Mouse (Mus musculus) heart, embryonic 12.5 days (tissue): ENCODE data around the gene Ntng1. TPM values are rescaled to one million over a fixed set of nuclear protein-coding genes. Genes with fewer than 3 reads are reported as not detected.
A peak's percentile ranks its signal among the peaks of the same experiment; 100 is the strongest.

Source experiments
- ATAC-seq: fragments of 200-750 bp; cut with Nextera tagmentation; 2 replicates; pipeline ENCODE4 v1.8.0; 2017; ENCODE audit warnings: moderate TSS enrichment, moderate library complexity; ENCODE audit not compliant: insufficient number of reproducible peaks, low FRiP score
- H3K27ac ChIP-seq: fragments of 300-500 bp; sonication (generic); 2 replicates; pipeline ENCODE4 v1.5.1; 2016; ENCODE audit warnings: mild to moderate bottlenecking, moderate library complexity; ENCODE audit not compliant: poor library complexity, severe bottlenecking
- H3K27me3 ChIP-seq: fragments of 300-500 bp; sonication (generic); replicated peaks from 2 replicates; pipeline ENCODE4 v1.6.1; 2016; ENCODE audit warnings: mild to moderate bottlenecking, moderate library complexity
- H3K36me3 ChIP-seq: fragments of 300-500 bp; sonication (generic); 2 replicates; pipeline ENCODE4 v1.6.1; 2016; ENCODE audit warnings: mild to moderate bottlenecking, moderate library complexity
- H3K4me1 ChIP-seq: fragments of 300-500 bp; sonication (generic); replicated peaks from 2 replicates; pipeline ENCODE4 v1.6.1; 2016; ENCODE audit warnings: mild to moderate bottlenecking
- H3K4me2 ChIP-seq: fragments of 300-500 bp; sonication (generic); 2 replicates; pipeline ENCODE4 v1.6.1; 2016; ENCODE audit warnings: mild to moderate bottlenecking, moderate library complexity
- H3K4me3 ChIP-seq: fragments of 300-500 bp; sonication (generic); 2 replicates; pipeline ENCODE4 v1.5.1; 2016; ENCODE audit warnings: mild to moderate bottlenecking
- H3K9ac ChIP-seq: fragments of 300-500 bp; sonication (generic); 2 replicates; pipeline ENCODE4 v1.6.1; 2016; ENCODE audit warnings: mild to moderate bottlenecking, moderate library complexity
- H3K9me3 ChIP-seq: fragments of 300-500 bp; sonication (generic); replicated peaks from 2 replicates; pipeline ENCODE4 v1.6.1; 2016; ENCODE audit warnings: mild to moderate bottlenecking, moderate library complexity
- WGBS: fragments of 180-500 bp; shearing (Covaris S2); methylation state at CpG from one replicate; pipeline ENCODE4 v1.1.7; 2016; 5-methylcytosine and 5-hydroxymethylcytosine counted together
- polyA plus RNA-seq: library from polyadenylated mRNA; unstranded; fragments of >200 nt; fragmentation: Nextera tagmentation; extraction: Ambion mirVana; gene quantifications from 2 replicates; pipeline ENCODE4 v1.2.1, GENCODE M21; 2016

Ntng1 gene
- 0.26 and 0.28 TPM in 2 replicates for polyA plus RNA-seq

DNA sequence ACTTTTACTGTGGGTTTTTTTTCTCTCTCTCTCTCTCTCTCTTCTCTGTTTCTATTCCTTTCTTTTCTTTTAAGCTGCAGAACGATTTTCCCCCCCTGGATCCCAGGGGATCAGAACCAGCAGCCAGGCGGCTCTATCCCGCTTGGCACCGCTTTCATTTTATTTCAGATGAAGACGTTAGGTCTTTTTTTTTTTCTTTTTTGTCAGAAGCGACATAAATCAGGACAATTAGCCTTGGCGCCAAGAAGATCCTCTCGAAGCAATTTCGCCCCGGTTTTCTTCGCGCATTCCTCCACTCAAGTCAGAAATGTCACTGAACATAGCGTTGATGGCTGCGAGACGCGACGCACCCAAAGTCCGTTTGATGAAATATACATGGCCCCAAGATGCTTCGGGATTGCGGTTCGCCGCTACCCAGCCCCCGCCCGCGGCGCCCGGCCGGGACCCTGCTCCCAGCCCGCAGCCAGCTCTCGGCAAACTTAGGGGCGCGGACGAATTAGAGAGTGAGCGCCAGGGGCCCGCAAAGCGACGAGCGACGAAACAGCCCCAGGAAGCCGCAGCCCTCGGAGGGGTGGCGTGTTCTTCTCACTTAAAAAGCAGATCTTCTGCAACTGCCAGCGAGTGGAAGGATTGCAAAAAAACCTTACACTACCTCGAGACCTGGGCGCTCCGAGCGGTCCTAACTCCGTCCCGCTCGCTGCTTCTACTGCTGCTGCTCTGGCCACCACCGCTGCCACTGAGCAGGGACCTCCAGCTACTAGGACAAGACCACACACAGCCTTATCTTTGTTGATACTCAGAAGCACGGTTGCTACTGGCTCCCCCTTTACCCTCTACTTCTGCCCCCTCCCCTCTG, at the start of gene Ntng1:
Gene Ntng1 (minus strand): TSS at position 806 of the 856 bp plus-strand sequence.
- peak within 1 kb of the TSS; percentile 100 for H3K4me2 ChIP-seq
- H3K27ac ChIP-seq, result no peak within 1 kb of the TSS
- H3K27me3 ChIP-seq, result peaks cover 23% of the 10 kb centered on the region
- H3K4me1 ChIP-seq, result no peaks in the 10 kb centered on the region
- WGBS, result under 1% methylated on average over 52 of the region's 52 CpGs
- no peaks in the 10 kb centered on the region for H3K9me3 ChIP-seq
- H3K36me3 ChIP-seq, result no peaks in the 10 kb centered on the region
- peak within 1 kb of the TSS; percentile 77 for H3K4me3 ChIP-seq
- 0 out of 2 replicates have a peak, but pooled peaks have one; percentile 18 for ATAC-seq
- peak within 1 kb of the TSS; percentile 71 for H3K9ac ChIP-seq

DNA sequence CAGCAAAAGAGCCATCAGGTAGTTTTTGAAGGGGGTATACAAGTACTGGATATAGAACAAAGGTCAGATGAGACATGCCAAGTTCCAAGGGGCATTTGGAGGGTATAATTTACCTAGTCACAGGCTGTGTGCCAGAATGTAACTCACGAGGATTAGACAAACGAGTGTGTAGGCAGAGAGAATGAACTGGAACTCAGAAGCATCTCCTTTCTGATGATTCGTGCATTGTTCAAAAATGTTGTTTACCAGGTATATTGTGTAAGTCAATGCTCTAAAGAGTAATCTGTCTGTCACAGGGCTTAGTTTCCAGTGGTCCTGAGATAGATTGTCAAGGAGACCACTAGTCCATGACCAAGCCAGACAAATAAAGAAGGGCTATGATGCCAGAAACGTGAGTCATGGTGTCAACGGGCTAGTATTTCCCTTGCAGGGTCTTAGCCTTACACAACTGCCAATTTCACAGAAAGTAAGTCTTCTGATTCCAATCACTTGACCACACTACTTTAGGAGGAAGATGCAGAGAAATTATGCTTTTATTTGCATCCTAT, 43.7 kb upstream of the Ntng1 start:
- no peak overlapping the region for H3K4me3 ChIP-seq
- H3K36me3 ChIP-seq, result no peaks in the 10 kb centered on the region
- no peak for ATAC-seq
- 75% methylated on average over 5 of the region's 5 CpGs for WGBS
- no peaks in the 10 kb centered on the region for H3K9me3 ChIP-seq
- no peak overlapping the region for H3K9ac ChIP-seq
- no peak overlapping the region for H3K27ac ChIP-seq
- no peak overlapping the region for H3K4me2 ChIP-seq
- no peaks in the 10 kb centered on the region for H3K4me1 ChIP-seq
- no peaks in the 10 kb centered on the region for H3K27me3 ChIP-seq

DNA sequence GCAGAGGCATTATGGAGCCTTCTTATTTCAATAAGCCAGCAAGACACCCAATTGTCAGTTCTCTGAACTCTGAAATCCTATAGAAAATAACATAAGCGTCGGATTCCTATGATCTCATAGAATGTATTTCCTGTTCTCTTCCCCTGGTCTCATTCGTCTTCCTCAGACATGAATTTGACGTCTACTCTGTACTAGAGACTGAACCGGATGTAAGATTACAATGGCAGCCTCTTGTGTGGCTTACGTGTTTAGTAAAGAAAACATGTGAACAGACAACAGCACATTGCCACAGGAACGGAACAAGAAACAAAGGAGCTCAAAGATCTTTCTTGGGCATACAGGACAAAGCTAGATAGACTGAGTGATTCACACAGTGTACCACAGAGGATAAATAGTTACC, 5.3 kb upstream of the Ntng1 start:
- Histone ChIP-seq H3K4me1 (no peaks in the 10 kb centered on the region), H3K27ac (no peak overlapping the region), H3K9ac (no peak overlapping the region), H3K4me2 (no peak overlapping the region), H3K27me3 (peaks cover 15% of the 10 kb centered on the region), H3K36me3 (no peaks in the 10 kb centered on the region), H3K4me3 (no peak overlapping the region), H3K9me3 (no peaks in the 10 kb centered on the region)
- no peak for ATAC-seq
- WGBS, result 58% methylated on average over 7 of the region's 7 CpGs

- Histone ChIP-seq H3K27ac (no peak overlapping the region), H3K4me1 (no peaks in the 10 kb centered on the region), H3K9me3 (no peaks in the 10 kb centered on the region), H3K36me3 (no peaks in the 10 kb centered on the region), H3K27me3 (peaks cover 23% of the 10 kb centered on the region), H3K4me3 (no peak overlapping the region; the same call in 1 of the 2 replicates), H3K4me2 (0 out of 2 replicates have a peak overlapping the region, but pooled peaks have one; percentile 100), H3K9ac (no peak overlapping the region)
- WGBS, result 33% methylated on average over 6 of the region's 6 CpGs
- no peak for ATAC-seq
Measured at GRCm38 (mm10) chr3:110144301-110145055, 667 bp upstream of the Ntng1 start.

GRCm38 (mm10) chr3:110142314-110143205, 1.3 kb downstream of the Ntng1 start:
- ATAC-seq, result peak; percentile 63
- H3K27me3 ChIP-seq, result peaks cover 23% of the 10 kb centered on the region
- peak overlapping the region; percentile 100 for H3K4me2 ChIP-seq
- no peaks in the 10 kb centered on the region for H3K4me1 ChIP-seq
- under 1% methylated on average over 77 of the region's 77 CpGs for WGBS
- no peak overlapping the region for H3K27ac ChIP-seq
- no peaks in the 10 kb centered on the region for H3K9me3 ChIP-seq
- peak overlapping the region; percentile 71 for H3K9ac ChIP-seq
- H3K4me3 ChIP-seq, result peak overlapping the region; percentile 77
- H3K36me3 ChIP-seq, result no peaks in the 10 kb centered on the region

DNA sequence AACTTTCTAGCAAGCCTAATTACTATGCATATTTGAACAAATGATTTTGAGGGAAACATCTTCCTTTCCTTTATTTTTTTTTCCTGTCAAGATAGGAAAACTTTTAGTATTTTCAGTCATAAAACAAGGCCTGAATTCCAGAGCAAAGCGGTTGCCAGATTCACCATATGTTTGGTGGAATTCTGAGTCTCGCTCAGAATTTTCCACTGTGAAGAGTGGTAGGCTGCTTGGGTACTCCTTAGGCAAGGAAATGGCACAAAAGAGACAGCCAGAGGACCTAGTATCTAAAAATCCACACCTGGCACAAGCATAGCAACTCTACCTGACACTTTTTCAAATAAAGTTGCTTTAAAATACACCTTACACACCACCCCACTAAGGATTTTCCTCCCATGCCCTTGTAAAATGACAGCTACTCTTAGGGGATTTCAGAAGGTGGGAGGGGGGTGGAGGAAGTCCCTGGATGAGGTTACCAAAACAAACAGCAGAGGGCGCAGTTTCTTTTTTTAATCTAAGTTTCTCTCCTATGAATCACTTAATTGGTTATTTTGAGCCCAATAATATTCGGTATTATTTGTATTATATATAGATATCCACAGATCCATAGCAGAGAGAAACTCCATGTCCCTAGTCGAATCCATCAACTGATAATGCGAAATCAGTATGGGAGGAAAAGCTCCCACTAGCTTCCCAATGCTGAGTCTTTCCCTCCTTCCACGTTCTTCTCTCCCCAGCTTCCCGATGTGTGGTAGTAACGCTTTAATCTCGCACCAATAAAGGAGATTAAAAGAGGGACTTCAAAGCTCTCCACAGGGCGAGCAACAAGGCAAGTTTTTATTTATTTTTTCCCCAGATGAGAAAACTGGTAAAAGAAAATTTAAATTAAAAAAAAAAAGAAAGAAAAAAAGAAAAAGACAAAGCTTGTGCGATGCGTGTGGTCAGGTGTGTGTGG, 2.2 kb downstream of the Ntng1 start:
- no peaks in the 10 kb centered on the region for H3K9me3 ChIP-seq
- H3K4me1 ChIP-seq, result no peaks in the 10 kb centered on the region
- H3K4me2 ChIP-seq, result peak overlapping the region; percentile 100
- peak overlapping the region; percentile 77 for H3K4me3 ChIP-seq
- no peaks in the 10 kb centered on the region for H3K36me3 ChIP-seq
- H3K27ac ChIP-seq, result no peak overlapping the region
- peaks cover 23% of the 10 kb centered on the region for H3K27me3 ChIP-seq
- peak overlapping the region; percentile 71 for H3K9ac ChIP-seq
- WGBS, result 2% methylated on average over 13 of the region's 13 CpGs
- no peak for ATAC-seq

DNA sequence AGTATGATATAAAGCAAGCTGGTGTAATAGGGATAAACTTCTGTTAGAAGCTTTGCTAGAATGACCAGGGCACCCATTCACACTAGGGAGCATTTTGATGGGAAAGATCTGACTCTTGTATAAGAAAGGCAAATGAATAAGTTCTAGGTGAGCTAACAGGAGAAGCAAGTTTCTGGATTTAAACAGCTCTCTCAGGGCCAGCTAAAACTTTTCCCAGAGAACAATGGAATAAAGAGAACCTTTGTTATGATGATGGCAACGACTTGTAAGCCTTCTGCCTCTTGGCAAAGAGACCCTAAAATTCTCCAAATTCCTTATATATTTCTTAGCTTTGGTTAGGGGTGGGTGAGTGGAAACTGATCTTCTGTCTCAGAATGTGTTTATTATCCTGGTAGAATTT, 7.7 kb downstream of the Ntng1 start:
- Histone ChIP-seq H3K36me3 (no peaks in the 10 kb centered on the region), H3K4me2 (no peak overlapping the region), H3K4me3 (no peak overlapping the region), H3K27me3 (no peaks in the 10 kb centered on the region), H3K27ac (no peak overlapping the region), H3K9me3 (no peaks in the 10 kb centered on the region), H3K4me1 (no peaks in the 10 kb centered on the region), H3K9ac (no peak overlapping the region)
- WGBS, result 18% methylated on average over 1 of the region's 1 CpGs
- no peak for ATAC-seq

GRCm38 (mm10) chr3:110133150-110133549, 10.7 kb downstream of the Ntng1 start:
- Histone ChIP-seq H3K9ac (no peak overlapping the region), H3K4me1 (no peaks in the 10 kb centered on the region), H3K9me3 (no peaks in the 10 kb centered on the region), H3K27ac (no peak overlapping the region), H3K4me2 (no peak overlapping the region), H3K4me3 (no peak overlapping the region), H3K36me3 (no peaks in the 10 kb centered on the region), H3K27me3 (no peaks in the 10 kb centered on the region)
- no peak for ATAC-seq
- WGBS, result 79% methylated on average over 9 of the region's 9 CpGs

DNA sequence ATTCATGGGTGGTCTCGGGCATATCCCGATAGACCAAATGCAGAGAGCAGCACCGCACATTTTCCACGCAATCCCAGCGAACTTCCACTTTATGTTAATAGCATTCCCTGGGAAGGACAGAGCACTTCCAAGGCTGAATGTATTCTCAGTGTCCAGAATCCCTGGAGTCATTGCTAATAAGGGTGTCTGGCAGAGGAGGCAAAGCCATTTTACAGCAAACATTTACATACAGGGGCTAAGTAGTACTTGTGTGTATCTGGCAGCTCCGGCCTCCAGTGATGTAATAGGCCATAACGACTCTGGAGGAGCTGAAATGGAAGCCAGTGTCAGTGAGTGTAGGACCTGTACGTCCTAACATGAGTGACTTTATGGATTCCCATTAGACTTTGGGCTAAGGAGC, 11.5 kb downstream of the Ntng1 start:
- 80% methylated on average over 8 of the region's 8 CpGs for WGBS
- Histone ChIP-seq H3K4me3 (no peak overlapping the region), H3K4me1 (no peaks in the 10 kb centered on the region), H3K27me3 (no peaks in the 10 kb centered on the region), H3K9ac (no peak overlapping the region), H3K27ac (no peak overlapping the region), H3K9me3 (no peaks in the 10 kb centered on the region), H3K4me2 (no peak overlapping the region), H3K36me3 (no peaks in the 10 kb centered on the region)
- no peak for ATAC-seq
